Mouse (Mus musculus): Measurements from ENCODE around the gene Gm4141. TPM values are rescaled to one million over a fixed set of nuclear protein-coding genes. Genes with fewer than 3 reads are reported as not detected.

Gm4141 gene
- not detected for polyA plus RNA-seq (2014; fragmentation: Illumina TruSeq; extraction: RNeasy Lipid Tissue Mini Kit (QIAGEN cat#74804); ENCODE audit: low replicate concordance)

GRCm38 (mm10) chr7:20576141-20576540 is at the start of gene Gm4141:
Gene Gm4141 (minus strand): TSS chr7:20576241.

GRCm38 (mm10) chr7:20598921-20599320 is 22.9 kb upstream of the Gm4141 start, which contains the start of gene Gm4513:
Gene Gm4513 (minus strand): TSS chr7:20599021.

GRCm38 (mm10) chr7:20545657-20546056 is 30.4 kb downstream of the Gm4141 start, which contains the start of gene Gm5726:
Gene Gm5726 (minus strand): TSS chr7:20545757.

GRCm38 (mm10) chr7:20533537-20533936 is 42.5 kb downstream of the Gm4141 start, which contains the start of gene Vmn1r104:
Gene Vmn1r104 (plus strand): TSS chr7:20533837.

Other genes starting within 250 kb of the Gm4141 start
- gene Gm4133, start 242.2 kb downstream of the Gm4141 start, polyA plus RNA-seq (2014; fragmentation: Illumina TruSeq; extraction: RNeasy Lipid Tissue Mini Kit (QIAGEN cat#74804); ENCODE audit: low replicate concordance), result not detected
- gene Gm5728, start 200.8 kb downstream of the Gm4141 start, polyA plus RNA-seq (2014; fragmentation: Illumina TruSeq; extraction: RNeasy Lipid Tissue Mini Kit (QIAGEN cat#74804); ENCODE audit: low replicate concordance), result not detected
- not detected for gene Vmn1r100, start 158.3 kb downstream of the Gm4141 start, polyA plus RNA-seq (2014; fragmentation: Illumina TruSeq; extraction: RNeasy Lipid Tissue Mini Kit (QIAGEN cat#74804); ENCODE audit: low replicate concordance)
- gene Vmn1r101, start 133.6 kb downstream of the Gm4141 start, polyA plus RNA-seq (2014; fragmentation: Illumina TruSeq; extraction: RNeasy Lipid Tissue Mini Kit (QIAGEN cat#74804); ENCODE audit: low replicate concordance), result not detected
- gene Gm10670, start 101.3 kb downstream of the Gm4141 start, polyA plus RNA-seq (2014; fragmentation: Illumina TruSeq; extraction: RNeasy Lipid Tissue Mini Kit (QIAGEN cat#74804); ENCODE audit: low replicate concordance), result not detected
- not detected for gene Vmn1r103, start 65.7 kb downstream of the Gm4141 start, polyA plus RNA-seq (2014; fragmentation: Illumina TruSeq; extraction: RNeasy Lipid Tissue Mini Kit (QIAGEN cat#74804); ENCODE audit: low replicate concordance)
- gene Vmn1r104, start 42.4 kb downstream of the Gm4141 start, polyA plus RNA-seq (2014; fragmentation: Illumina TruSeq; extraction: RNeasy Lipid Tissue Mini Kit (QIAGEN cat#74804); ENCODE audit: low replicate concordance), result not detected
- gene Gm5726, start 30.5 kb downstream of the Gm4141 start, polyA plus RNA-seq (2014; fragmentation: Illumina TruSeq; extraction: RNeasy Lipid Tissue Mini Kit (QIAGEN cat#74804); ENCODE audit: low replicate concordance), result not detected
- not detected for gene Gm4513, start 22.8 kb upstream of the Gm4141 start, polyA plus RNA-seq (2014; fragmentation: Illumina TruSeq; extraction: RNeasy Lipid Tissue Mini Kit (QIAGEN cat#74804); ENCODE audit: low replicate concordance)
- not detected for gene Vmn1r107, start 92.7 kb upstream of the Gm4141 start, polyA plus RNA-seq (2014; fragmentation: Illumina TruSeq; extraction: RNeasy Lipid Tissue Mini Kit (QIAGEN cat#74804); ENCODE audit: low replicate concordance)
- not detected for gene Vmn1r111, start 127.0 kb upstream of the Gm4141 start, polyA plus RNA-seq (2014; fragmentation: Illumina TruSeq; extraction: RNeasy Lipid Tissue Mini Kit (QIAGEN cat#74804); ENCODE audit: low replicate concordance)
- gene Gm10668, start 154.4 kb upstream of the Gm4141 start, polyA plus RNA-seq (2014; fragmentation: Illumina TruSeq; extraction: RNeasy Lipid Tissue Mini Kit (QIAGEN cat#74804); ENCODE audit: low replicate concordance), result not detected
- gene Vmn1r112, start 194.9 kb upstream of the Gm4141 start, polyA plus RNA-seq (2014; fragmentation: Illumina TruSeq; extraction: RNeasy Lipid Tissue Mini Kit (QIAGEN cat#74804); ENCODE audit: low replicate concordance), result not detected
- not detected for gene Vmn1r113, start 211.0 kb upstream of the Gm4141 start, polyA plus RNA-seq (2014; fragmentation: Illumina TruSeq; extraction: RNeasy Lipid Tissue Mini Kit (QIAGEN cat#74804); ENCODE audit: low replicate concordance)
- not detected for gene Vmn1r114, start 235.9 kb upstream of the Gm4141 start, polyA plus RNA-seq (2014; fragmentation: Illumina TruSeq; extraction: RNeasy Lipid Tissue Mini Kit (QIAGEN cat#74804); ENCODE audit: low replicate concordance)

Data from small intestine, adult 10 weeks (tissue).